Mouse (Mus musculus): Measurements from ENCODE around the gene Il25. TPM values are rescaled to one million over a fixed set of nuclear protein-coding genes. Genes with fewer than 3 reads are reported as not detected.

Il25 gene
- total RNA-seq (2021) = not detected
- long read RNA-seq, experiment 1 = 0 reads
- long read RNA-seq, experiment 2 = 0 reads

DNA sequence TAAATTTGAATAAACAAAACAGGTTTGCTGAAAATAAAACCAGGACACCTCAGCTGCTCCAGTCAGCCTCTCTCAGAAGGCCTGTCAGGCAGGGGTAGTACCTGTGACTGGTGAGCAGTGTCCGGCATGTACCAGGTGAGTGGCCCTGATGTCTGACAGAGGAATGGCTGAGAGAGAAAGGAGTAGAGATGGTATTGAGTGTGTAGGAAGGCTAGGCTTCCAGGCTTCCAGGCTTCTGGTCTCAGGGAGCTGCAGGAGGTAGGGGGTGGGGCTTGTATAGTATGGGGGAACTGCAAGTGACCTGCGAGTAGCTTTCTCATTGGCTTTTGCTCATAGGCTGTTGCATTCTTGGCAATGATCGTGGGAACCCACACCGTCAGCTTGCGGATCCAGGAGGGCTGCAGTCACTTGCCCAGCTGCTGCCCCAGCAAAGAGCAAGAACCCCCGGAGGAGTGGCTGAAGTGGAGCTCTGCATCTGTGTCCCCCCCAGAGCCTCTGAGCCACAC lies at the start of gene Il25:
Gene Il25, plus strand, starts transcription at position 51 of the 506 bp plus-strand sequence.
- Histone ChIP-seq H3K27ac (no peak within 1 kb of the TSS), H3K4me3 (no peak within 1 kb of the TSS)
- TF ChIP-seq CTCF (conservative IDR thresholded peaks at IDR 0.05) = no peak
- no peak for DNase-seq (ENCODE audit: low spot score in 2 of 2)

DNA sequence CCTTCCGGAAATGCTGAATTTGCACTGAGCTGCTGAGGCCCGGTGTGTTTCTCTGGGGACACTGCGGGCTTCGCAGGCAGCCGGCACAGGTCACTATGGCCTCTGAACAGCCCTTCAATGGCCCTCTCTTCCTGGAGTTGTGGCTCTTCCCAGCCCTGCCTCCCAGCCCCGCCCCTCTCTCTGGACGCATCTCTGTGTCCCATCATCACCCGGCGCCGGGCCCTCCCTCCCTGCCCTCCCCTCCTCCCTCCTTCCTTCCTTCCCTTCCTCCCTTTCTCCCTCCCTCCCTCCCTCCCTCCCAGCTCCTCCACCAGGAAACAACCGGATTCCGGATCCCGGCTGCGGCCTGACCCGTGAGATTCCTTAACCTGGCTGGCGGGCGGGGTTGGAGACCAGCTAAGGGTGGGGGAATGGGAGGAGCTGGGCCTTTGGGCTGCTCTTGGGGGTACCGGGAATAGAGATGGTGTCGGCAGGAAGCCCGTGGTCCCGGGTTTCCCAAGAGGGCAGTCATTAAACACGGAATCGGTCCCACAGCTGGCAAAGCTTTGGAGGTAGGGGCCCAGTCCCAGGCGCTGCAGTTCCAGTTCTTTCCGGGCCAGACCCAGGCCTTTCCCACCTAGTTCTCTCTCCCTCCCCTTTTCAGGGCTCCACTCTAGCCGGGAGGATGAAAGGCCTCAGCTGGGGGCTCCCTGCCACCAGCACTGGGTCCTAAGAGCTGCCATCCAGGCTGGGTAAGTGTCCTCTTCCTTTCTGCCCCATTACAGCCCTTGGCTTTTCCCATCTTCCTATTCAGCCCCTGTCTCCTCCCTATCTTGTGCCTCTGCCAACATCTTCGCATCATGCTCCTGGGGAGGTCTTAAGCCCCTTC lies 49.1 kb upstream of the Il25 start, which contains the start of the genes Bcl2l2 and Gm20521:
Gene Bcl2l2, plus strand, starts transcription at position 224 of the 868 bp plus-strand sequence.
Gene Gm20521, plus strand, starts transcription at position 288 of the 868 bp plus-strand sequence.
- DNase-seq (ENCODE audit: low spot score in 2 of 2) = peak; percentile 64 to 73
- peak within 1 kb of the TSS; percentile 90 for H3K27ac ChIP-seq
- H3K4me3 ChIP-seq = peak within 1 kb of the TSS; percentile 64
- no peak for TF ChIP-seq CTCF (conservative IDR thresholded peaks at IDR 0.05)

DNA sequence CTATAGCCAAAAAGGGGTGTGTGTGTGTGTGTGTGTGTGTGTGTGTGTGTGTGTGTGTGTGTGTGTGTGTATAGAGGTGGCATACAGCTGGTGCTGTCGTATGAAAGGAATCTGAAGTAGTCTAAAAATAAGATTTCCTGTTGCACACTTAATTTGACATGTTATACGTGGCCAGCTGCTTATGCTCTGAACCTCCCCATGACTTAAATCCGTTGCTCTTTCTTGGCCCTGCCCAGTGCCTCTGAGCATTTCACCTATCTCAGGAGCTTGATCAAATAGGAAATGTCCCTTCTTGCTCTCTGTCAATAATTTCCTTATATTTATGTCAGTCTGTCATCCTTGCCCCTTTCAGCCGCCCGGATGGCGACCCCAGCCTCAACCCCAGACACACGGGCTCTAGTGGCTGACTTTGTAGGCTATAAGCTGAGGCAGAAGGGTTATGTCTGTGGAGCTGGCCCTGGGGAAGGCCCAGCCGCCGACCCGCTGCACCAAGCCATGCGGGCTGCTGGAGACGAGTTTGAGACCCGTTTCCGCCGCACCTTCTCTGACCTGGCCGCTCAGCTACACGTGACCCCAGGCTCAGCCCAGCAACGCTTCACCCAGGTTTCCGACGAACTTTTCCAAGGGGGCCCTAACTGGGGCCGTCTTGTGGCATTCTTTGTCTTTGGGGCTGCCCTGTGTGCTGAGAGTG lies 48.3 kb upstream of the Il25 start:
- TF ChIP-seq CTCF (conservative IDR thresholded peaks at IDR 0.05) = no peak
- no peak for DNase-seq (ENCODE audit: low spot score in 2 of 2)
- peak overlapping the region; percentile 90; the same call in 1 of the 2 replicates for H3K27ac ChIP-seq

DNA sequence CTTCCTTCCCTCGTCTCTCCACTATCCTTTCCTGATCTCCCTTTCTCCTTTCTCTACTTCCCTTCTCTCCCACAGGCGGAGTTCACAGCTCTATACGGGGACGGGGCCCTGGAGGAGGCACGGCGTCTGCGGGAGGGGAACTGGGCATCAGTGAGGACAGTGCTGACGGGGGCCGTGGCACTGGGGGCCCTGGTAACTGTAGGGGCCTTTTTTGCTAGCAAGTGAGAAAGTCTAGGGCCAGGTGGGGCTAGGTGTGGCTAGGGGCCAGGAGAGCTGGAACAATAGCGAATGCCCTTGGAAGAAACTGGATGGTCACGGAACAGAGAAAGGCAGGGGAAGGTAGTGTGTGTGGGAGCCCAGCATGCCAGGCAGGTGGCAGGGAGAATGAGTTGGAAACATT lies 47.2 kb upstream of the Il25 start:
- Histone ChIP-seq H3K27ac (no peak overlapping the region), H3K4me3 (no peak overlapping the region)
- DNase-seq (ENCODE audit: low spot score in 2 of 2) = no peak
- TF ChIP-seq CTCF (conservative IDR thresholded peaks at IDR 0.05) = no peak

More for the DNA sequence above, 48.3 kb upstream of the Il25 start:
- peak overlapping the region; percentile 64 for H3K4me3 ChIP-seq

DNA sequence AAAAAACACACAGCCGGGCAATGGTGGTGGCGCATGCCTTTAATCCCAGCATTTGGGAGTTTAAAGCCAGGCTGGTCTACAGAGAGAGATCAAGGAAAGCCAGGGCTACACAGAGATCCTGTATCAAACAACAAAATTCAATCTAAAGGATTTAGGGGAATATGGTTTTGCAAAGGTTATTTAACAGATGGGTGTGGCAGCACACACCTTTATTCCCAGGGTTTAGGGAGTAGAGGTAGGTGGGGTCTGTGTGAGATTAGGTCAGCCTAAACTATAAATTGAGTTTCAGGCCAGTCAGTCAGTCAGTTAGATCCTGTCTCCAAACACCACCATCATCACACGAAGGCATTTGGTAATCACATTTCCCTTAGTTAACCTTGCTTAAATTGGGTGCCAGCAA lies 40.3 kb upstream of the Il25 start, which contains the start of gene Pabpn1:
Gene Pabpn1, plus strand, starts transcription at position 301 of the 400 bp plus-strand sequence.
- no peak for TF ChIP-seq CTCF (conservative IDR thresholded peaks at IDR 0.05)
- H3K27ac ChIP-seq = peak within 1 kb of the TSS; percentile 91
- no peak for DNase-seq (ENCODE audit: low spot score in 2 of 2)
- H3K4me3 ChIP-seq = peak within 1 kb of the TSS; percentile 57

DNA sequence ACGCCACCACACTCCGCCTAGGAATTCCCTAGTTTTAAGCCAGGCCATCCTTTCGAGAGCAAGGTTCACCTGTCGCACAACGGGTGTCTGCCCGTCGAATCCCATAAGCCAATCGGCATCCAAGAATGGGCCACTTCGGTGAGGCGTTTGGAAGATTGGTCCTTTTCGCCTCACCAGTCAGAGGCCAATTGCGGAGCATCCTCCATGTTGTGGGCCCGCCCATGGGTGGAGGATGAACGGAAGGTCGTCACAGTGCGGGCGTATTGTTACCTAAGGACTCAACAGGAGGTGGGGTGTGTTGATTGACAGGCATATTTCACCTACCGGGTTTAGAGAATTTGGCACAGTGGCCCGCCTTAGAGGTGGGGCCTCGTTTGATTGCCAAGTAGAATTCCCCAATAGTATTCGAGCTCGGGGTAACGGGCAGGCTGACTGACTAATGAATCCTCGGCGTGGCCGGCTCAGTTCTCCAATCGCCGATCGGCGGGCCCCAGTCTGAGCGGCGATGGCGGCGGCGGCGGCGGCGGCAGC lies 38.8 kb upstream of the Il25 start:
- H3K27ac ChIP-seq = peak overlapping the region; percentile 99
- 0 out of 2 replicates have a peak, but pooled peaks have one; percentile 2 for TF ChIP-seq CTCF (conservative IDR thresholded peaks at IDR 0.05)
- H3K4me3 ChIP-seq = peak overlapping the region; percentile 57
- DNase-seq (ENCODE audit: low spot score in 2 of 2) = peak; percentile 97 to 100

DNA sequence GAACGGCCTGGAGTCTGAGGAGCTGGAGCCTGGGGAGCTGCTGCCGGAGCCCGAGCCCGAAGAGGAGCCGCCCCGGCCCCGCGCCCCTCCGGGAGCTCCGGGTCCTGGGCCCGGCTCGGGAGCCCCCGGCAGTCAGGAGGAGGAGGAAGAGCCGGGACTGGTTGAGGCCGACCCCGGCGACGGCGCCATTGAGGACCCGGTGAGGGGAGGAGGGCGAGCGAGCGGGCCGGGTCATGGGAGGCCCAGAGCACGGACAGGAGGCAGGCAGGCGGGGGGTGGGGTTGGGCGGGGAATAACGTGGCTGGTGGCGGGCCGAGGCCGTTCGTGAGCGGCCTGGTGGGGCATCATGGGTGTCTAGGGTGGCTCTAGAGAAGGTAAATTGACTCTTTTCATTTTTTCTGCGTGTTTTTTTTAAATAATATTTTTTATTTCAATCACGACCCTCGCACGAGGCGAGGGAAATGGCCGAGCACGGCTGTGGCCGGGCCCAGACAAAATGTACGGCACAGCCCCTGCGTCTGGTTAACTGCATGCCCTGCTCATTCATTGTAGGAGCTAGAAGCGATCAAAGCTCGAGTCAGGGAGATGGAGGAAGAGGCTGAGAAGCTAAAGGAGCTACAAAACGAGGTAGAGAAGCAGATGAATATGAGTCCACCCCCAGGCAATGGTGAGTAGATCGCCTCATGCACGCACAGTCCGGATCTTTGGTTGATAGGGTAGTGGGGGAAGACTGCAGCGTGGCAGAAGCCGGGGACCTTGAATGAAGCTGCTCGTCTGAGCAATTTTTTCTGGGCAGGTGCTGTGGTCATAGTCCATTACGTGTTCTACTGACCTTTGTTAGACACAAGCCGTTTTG lies 38.0 kb upstream of the Il25 start:
- Histone ChIP-seq H3K27ac (peak overlapping the region; percentile 99), H3K4me3 (peak overlapping the region; percentile 93)
- DNase-seq (ENCODE audit: low spot score in 2 of 2) = peak in 1 of 2 experiments; percentile 42
- TF ChIP-seq CTCF (conservative IDR thresholded peaks at IDR 0.05) = no peak

DNA sequence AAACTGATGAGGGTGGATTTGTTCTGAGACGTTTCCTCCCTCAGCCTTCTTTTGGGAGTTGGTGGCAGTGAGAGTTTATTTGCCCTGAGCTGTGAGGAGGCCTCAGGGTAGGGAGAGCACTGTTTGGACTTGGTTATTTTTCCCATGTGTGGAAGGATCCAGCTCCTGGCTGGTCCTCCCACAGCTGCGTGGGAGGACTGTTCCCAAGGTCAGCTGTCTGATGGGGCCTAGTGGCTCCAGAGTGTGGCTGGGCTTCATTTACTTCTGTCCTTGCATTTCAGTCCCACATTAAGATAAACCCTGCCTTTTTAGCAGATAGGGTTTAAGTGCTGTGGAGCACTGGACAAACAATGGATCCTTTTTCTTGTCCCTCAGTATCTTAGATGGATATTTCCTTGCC lies 35.0 kb upstream of the Il25 start:
- no peak overlapping the region for H3K4me3 ChIP-seq
- TF ChIP-seq CTCF (conservative IDR thresholded peaks at IDR 0.05) = no peak
- H3K27ac ChIP-seq = no peak overlapping the region
- no peak for DNase-seq (ENCODE audit: low spot score in 2 of 2)

DNA sequence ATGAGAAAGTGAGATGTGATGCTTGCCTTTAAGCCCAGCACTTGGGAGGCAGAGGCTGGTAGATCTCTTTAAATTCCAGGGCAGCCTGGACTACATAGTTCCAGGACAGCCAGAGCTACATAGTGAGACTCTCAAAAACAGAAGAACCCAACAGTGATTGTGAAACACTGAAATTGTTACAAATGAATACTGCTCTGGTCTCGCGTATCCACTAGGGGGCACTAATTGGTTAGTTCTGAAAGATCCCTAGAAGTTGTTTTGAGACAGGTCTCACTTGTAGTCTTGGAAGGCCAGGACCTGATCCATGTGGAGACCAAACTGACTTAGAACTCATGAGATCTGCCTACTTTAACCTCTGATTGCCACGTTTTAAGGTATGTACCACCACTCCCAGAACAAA lies 32.1 kb upstream of the Il25 start:
- DNase-seq (ENCODE audit: low spot score in 2 of 2) = peak; percentile 83 to 87
- peak; percentile 95 for TF ChIP-seq CTCF (conservative IDR thresholded peaks at IDR 0.05)
- no peak overlapping the region for H3K4me3 ChIP-seq
- H3K27ac ChIP-seq = peak overlapping the region; percentile 61

DNA sequence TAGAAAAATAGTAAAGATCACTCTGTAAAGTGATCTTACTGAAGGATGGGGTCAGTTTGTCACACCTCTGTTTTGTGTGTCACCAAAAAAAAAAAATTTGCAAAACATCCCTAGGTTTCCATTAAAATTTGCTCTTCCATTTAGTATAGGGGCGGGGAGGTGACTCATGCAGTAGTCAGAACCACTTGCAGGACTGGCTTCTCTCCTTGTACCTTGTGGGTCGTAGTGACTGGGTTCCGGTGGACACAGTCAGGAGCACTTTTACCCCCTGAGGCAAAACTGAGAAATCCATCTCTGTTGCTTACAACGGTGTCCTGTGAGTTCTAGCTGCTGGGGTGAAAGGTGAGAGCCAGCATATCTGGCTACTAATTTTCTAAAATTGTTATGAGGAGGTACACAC lies 28.9 kb upstream of the Il25 start:
- no peak for DNase-seq (ENCODE audit: low spot score in 2 of 2)
- H3K4me3 ChIP-seq = no peak overlapping the region
- no peak overlapping the region for H3K27ac ChIP-seq
- no peak for TF ChIP-seq CTCF (conservative IDR thresholded peaks at IDR 0.05)

DNA sequence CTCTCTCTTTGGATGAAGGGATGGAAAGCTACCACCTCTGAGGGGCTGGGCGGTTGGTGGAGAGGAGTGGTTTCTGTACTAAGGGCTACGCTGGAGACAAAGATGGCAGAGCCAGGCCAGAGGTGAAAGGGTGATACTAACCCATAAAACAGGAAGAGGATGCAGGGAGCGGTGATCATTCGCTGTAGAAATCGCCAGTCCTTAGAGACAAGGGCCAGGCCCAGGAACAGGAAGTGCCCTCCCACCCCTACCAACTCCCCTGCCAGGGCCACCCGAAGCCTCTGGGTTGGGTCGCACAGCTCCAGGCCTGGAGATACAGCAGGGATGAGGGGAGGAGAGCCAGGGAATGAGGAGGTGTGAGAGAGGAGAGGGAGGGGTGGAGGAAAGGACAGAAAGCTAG lies 23.8 kb upstream of the Il25 start:
- TF ChIP-seq CTCF (conservative IDR thresholded peaks at IDR 0.05) = no peak
- Histone ChIP-seq H3K4me3 (no peak overlapping the region), H3K27ac (peak overlapping the region; percentile 36; the same call in 1 of the 2 replicates)
- no peak for DNase-seq (ENCODE audit: low spot score in 2 of 2)

Measured in layer of hippocampus, adult 2 months (tissue).